Mouse (Mus musculus): Measurements from ENCODE around the gene Naa15.
"Not testable (repeated sequence)": the region's sequence is repeated elsewhere in the genome, so short reads cannot be mapped to it uniquely, and the experiment has no call there.

Gene Naa15

GRCm38 (mm10) chr3:51415098-51416072 lies at the start of gene Naa15:
Gene Naa15 (plus strand): TSS chr3:51415148.
- DNase-seq: peak; percentile 96

GRCm38 (mm10) chr3:51365517-51365882 lies 49.4 kb upstream of the Naa15 start:
- DNase-seq: no peak

GRCm38 (mm10) chr3:51366926-51367325 lies 48.0 kb upstream of the Naa15 start:
- DNase-seq: no peak

- no peak for DNase-seq
Measured at GRCm38 (mm10) chr3:51368011-51368410, 46.9 kb upstream of the Naa15 start.

GRCm38 (mm10) chr3:51371826-51372225 lies 43.1 kb upstream of the Naa15 start:
- no peak for DNase-seq

- no peak for DNase-seq
Measured at GRCm38 (mm10) chr3:51372883-51373282, 42.1 kb upstream of the Naa15 start.

GRCm38 (mm10) chr3:51373544-51373943 lies 41.4 kb upstream of the Naa15 start:
- no peak for DNase-seq

- DNase-seq: peak; percentile 27
Measured at GRCm38 (mm10) chr3:51375307-51376265, 39.4 kb upstream of the Naa15 start.

- DNase-seq: no peak
Measured at GRCm38 (mm10) chr3:51377878-51378664, 36.9 kb upstream of the Naa15 start.

GRCm38 (mm10) chr3:51378665-51378946 lies 36.3 kb upstream of the Naa15 start:
- DNase-seq: no peak

GRCm38 (mm10) chr3:51379786-51380659 lies 34.9 kb upstream of the Naa15 start:
- DNase-seq: no peak

- no peak for DNase-seq
Measured at GRCm38 (mm10) chr3:51380660-51381014, 34.3 kb upstream of the Naa15 start.

- no peak for DNase-seq
Measured at GRCm38 (mm10) chr3:51383409-51383808, 31.5 kb upstream of the Naa15 start.

GRCm38 (mm10) chr3:51386441-51387133 lies 28.4 kb upstream of the Naa15 start:
- DNase-seq: no peak

- no peak for DNase-seq
Measured at GRCm38 (mm10) chr3:51387134-51387451, 27.9 kb upstream of the Naa15 start.

- DNase-seq: no peak
Measured at GRCm38 (mm10) chr3:51387868-51388381, 27.0 kb upstream of the Naa15 start.

GRCm38 (mm10) chr3:51388904-51389303 lies 26.0 kb upstream of the Naa15 start:
- DNase-seq: no peak

- no peak for DNase-seq
Measured at GRCm38 (mm10) chr3:51391095-51391494, 23.9 kb upstream of the Naa15 start.

- DNase-seq: no peak
Measured at GRCm38 (mm10) chr3:51391591-51391990, 23.4 kb upstream of the Naa15 start.

- not testable (repeated sequence) for DNase-seq
Measured at GRCm38 (mm10) chr3:51393018-51393417, 21.9 kb upstream of the Naa15 start.

GRCm38 (mm10) chr3:51393651-51394050 lies 21.3 kb upstream of the Naa15 start:
- DNase-seq: no peak

All from right cerebral cortex, postnatal 14 days (tissue).